Mouse (Mus musculus) heart, embryonic 15.5 days (tissue): ENCODE results near the gene Gm28308. TPM values are rescaled to one million over a fixed set of nuclear protein-coding genes. Genes with fewer than 3 reads are reported as not detected.

ENCODE experiments used
- ATAC-seq: fragments of 200-750 bp; cut with Nextera tagmentation; replicated peaks from 2 replicates; pipeline ENCODE4 v1.8.0; 2017; ENCODE audit warnings: low read depth, moderate TSS enrichment; ENCODE audit not compliant: insufficient number of reproducible peaks, insufficient read depth, low FRiP score
- H3K27ac ChIP-seq: fragments of 300-500 bp; sonication (generic); 2 replicates; pipeline ENCODE4 v1.5.1; 2015; ENCODE audit warnings: mild to moderate bottlenecking, inconsistent platforms
- H3K27me3 ChIP-seq: fragments of 300-500 bp; sonication (generic); 2 replicates; pipeline ENCODE4 v1.6.1; 2015; ENCODE audit warnings: inconsistent platforms
- H3K36me3 ChIP-seq: fragments of 300-500 bp; sonication (generic); 2 replicates; pipeline ENCODE4 v1.6.1; 2015; ENCODE audit warnings: mild to moderate bottlenecking, inconsistent platforms
- H3K4me1 ChIP-seq: fragments of 300-500 bp; sonication (generic); replicated peaks from 2 replicates; pipeline ENCODE4 v1.6.1; 2015; ENCODE audit warnings: inconsistent platforms
- H3K4me2 ChIP-seq: fragments of 300-500 bp; sonication (generic); 2 replicates; pipeline ENCODE4 v1.6.1; 2015; ENCODE audit warnings: inconsistent platforms, mild to moderate bottlenecking, moderate library complexity
- H3K4me3 ChIP-seq: fragments of 300-500 bp; sonication (generic); 2 replicates; pipeline ENCODE4 v1.5.1; 2015; ENCODE audit warnings: mild to moderate bottlenecking, inconsistent platforms
- H3K9ac ChIP-seq: fragments of 300-500 bp; sonication (generic); 2 replicates; pipeline ENCODE4 v1.6.1; 2015; ENCODE audit warnings: mild to moderate bottlenecking, inconsistent platforms
- H3K9me3 ChIP-seq: fragments of 300-500 bp; sonication (generic); replicated peaks from 2 replicates; pipeline ENCODE4 v1.6.1; 2016; ENCODE audit warnings: inconsistent platforms
- WGBS: fragments of 180-500 bp; shearing (Covaris S2); methylation state at CpG from one replicate; pipeline ENCODE4 v1.1.7; 2015; ENCODE audit warnings: mixed read lengths; 5-methylcytosine and 5-hydroxymethylcytosine counted together
- polyA plus RNA-seq: library from polyadenylated mRNA; unstranded; fragments of >200 nt; fragmentation: Nextera tagmentation; extraction: Ambion mirVana; gene quantifications from 2 replicates; pipeline ENCODE4 v1.2.1, GENCODE M21; 2015

The Gm28308 gene
- polyA plus RNA-seq, 1 experiment from 2014 or later: not detected

DNA sequence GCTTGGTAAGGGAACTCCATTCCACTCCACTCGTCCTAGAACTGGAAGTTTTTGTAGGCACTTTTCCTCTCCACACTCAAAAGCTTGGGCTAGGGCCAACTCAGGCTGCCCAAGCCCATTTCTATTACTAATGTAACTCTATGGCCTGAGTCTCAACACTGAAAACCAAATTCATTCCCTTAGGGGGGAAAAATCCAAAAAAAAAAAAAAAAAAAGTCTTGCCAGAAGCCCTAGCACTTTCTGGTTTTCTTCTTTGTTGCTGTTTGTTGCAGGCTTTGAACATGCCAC, 51.1 kb downstream of the Gm28308 start:
- H3K4me3 ChIP-seq: no peak overlapping the region
- H3K36me3 ChIP-seq: no peaks in the 10 kb centered on the region
- H3K9ac ChIP-seq: no peak overlapping the region
- ATAC-seq: no peak
- H3K27ac ChIP-seq: no peak overlapping the region
- H3K4me2 ChIP-seq: peak overlapping the region; percentile 21; the same call in 1 of the 2 replicates
- peaks cover 26% of the 10 kb centered on the region for H3K4me1 ChIP-seq
- H3K9me3 ChIP-seq: no peaks in the 10 kb centered on the region
- H3K27me3 ChIP-seq: peaks cover 98% of the 10 kb centered on the region
- WGBS: 26% methylated on average over 1 of the region's 1 CpGs

GRCm38 (mm10) chr6:52161336-52162092, 51.6 kb downstream of the Gm28308 start:
- Histone ChIP-seq H3K4me3 (peak overlapping the region; percentile 75; the same call in 1 of the 2 replicates), H3K9me3 (no peaks in the 10 kb centered on the region), H3K4me1 (peaks cover 28% of the 10 kb centered on the region), H3K9ac (no peak overlapping the region), H3K27ac (peak overlapping the region; percentile 79; the same call in 1 of the 2 replicates), H3K4me2 (peak overlapping the region; percentile 97), H3K36me3 (no peaks in the 10 kb centered on the region), H3K27me3 (peaks cover 98% of the 10 kb centered on the region)
- no peak for ATAC-seq
- 25% methylated on average over 8 of the region's 8 CpGs for WGBS

- Histone ChIP-seq H3K36me3 (no peaks in the 10 kb centered on the region), H3K27ac (peak overlapping the region; percentile 79), H3K4me3 (peak overlapping the region; percentile 75), H3K9ac (no peak overlapping the region), H3K4me1 (peaks cover 28% of the 10 kb centered on the region), H3K27me3 (peaks cover 98% of the 10 kb centered on the region), H3K4me2 (peak overlapping the region; percentile 97), H3K9me3 (no peaks in the 10 kb centered on the region)
- WGBS: 10% methylated on average over 30 of the region's 30 CpGs
- no peak for ATAC-seq
Observed at GRCm38 (mm10) chr6:52160511-52161335, 52.4 kb downstream of the Gm28308 start.

GRCm38 (mm10) chr6:52159979-52160378, 53.2 kb downstream of the Gm28308 start:
- H3K27me3 ChIP-seq: peaks cover 99% of the 10 kb centered on the region
- no peaks in the 10 kb centered on the region for H3K9me3 ChIP-seq
- H3K9ac ChIP-seq: no peak overlapping the region
- ATAC-seq: no peak
- H3K4me2 ChIP-seq: peak overlapping the region; percentile 97
- H3K4me1 ChIP-seq: peaks cover 28% of the 10 kb centered on the region
- 10% methylated on average over 9 of the region's 9 CpGs for WGBS
- no peaks in the 10 kb centered on the region for H3K36me3 ChIP-seq
- peak overlapping the region; percentile 75 for H3K4me3 ChIP-seq
- H3K27ac ChIP-seq: peak overlapping the region; percentile 79

- Histone ChIP-seq H3K4me1 (peaks cover 24% of the 10 kb centered on the region), H3K4me3 (peak overlapping the region; percentile 75), H3K36me3 (no peaks in the 10 kb centered on the region), H3K9me3 (no peaks in the 10 kb centered on the region), H3K9ac (peak overlapping the region; percentile 58; the same call in 1 of the 2 replicates), H3K27me3 (peaks cover 99% of the 10 kb centered on the region), H3K27ac (peak overlapping the region; percentile 79), H3K4me2 (peak overlapping the region; percentile 97)
- peak; percentile 50; the same call in 1 of the 2 replicates for ATAC-seq
- 12% methylated on average over 12 of the region's 12 CpGs for WGBS
Observed at GRCm38 (mm10) chr6:52159164-52159761, 53.9 kb downstream of the Gm28308 start.

DNA sequence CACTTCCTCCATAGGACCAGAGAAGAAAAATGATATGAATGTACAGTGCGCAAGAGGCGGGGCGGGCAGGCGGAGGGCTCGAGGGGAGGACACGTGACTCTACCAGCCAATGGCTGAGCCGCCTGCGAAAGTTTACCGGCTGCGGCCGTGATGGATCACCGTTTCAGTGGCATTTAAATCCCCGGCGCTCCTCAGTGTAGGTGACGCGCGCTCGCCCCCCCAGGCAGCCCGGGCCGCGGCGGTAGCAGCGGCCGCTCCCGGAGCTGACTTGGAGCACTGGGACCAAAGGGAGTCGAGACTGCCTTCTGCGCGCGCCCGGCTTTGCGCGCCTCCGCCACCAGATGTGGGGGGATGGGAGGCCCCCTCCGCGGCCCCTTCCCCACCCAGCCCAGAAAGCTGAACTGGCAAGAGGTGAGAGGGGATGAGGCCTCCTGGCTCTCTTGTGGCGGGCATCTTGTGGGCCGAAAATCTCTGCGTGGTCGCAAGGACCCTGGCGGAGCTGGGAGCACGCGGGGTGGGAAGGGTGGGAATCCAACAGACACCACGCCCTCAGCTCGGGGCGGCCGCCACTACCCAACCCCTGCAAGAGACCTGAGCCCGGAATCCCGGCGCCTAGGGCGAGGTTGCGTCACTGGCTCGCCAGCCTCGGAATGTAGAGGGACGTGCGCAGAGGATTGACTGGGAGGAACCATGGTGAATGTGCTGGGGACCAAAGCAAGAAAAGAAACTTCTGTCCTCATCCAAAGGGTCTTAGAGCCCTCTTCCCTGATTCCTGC, 54.7 kb downstream of the Gm28308 start, which contains the start of gene Hoxa1:
Hoxa1 (minus strand) TSS at position 42 of the 776 bp plus-strand sequence.
- no peaks in the 10 kb centered on the region for H3K9me3 ChIP-seq
- H3K9ac ChIP-seq: peak within 1 kb of the TSS; percentile 58
- peak; percentile 81 for ATAC-seq
- H3K4me1 ChIP-seq: peaks cover 21% of the 10 kb centered on the region
- H3K27me3 ChIP-seq: peaks cover 99% of the 10 kb centered on the region
- under 1% methylated on average over 53 of the region's 55 CpGs for WGBS
- no peaks in the 10 kb centered on the region for H3K36me3 ChIP-seq
- peak within 1 kb of the TSS; percentile 75 for H3K4me3 ChIP-seq
- peak within 1 kb of the TSS; percentile 79 for H3K27ac ChIP-seq
- peak within 1 kb of the TSS; percentile 97 for H3K4me2 ChIP-seq

- Histone ChIP-seq H3K9me3 (no peaks in the 10 kb centered on the region), H3K27ac (no peak overlapping the region), H3K4me3 (peak overlapping the region; percentile 75), H3K4me1 (peaks cover 19% of the 10 kb centered on the region), H3K4me2 (peak overlapping the region; percentile 97), H3K27me3 (peaks cover 99% of the 10 kb centered on the region), H3K9ac (peak overlapping the region; percentile 16; the same call in 1 of the 2 replicates), H3K36me3 (no peaks in the 10 kb centered on the region)
- WGBS: 1% methylated on average over 32 of the region's 32 CpGs
- ATAC-seq: no peak; the same call in 1 of the 2 replicates
Observed at GRCm38 (mm10) chr6:52157466-52158275, 55.5 kb downstream of the Gm28308 start.

DNA sequence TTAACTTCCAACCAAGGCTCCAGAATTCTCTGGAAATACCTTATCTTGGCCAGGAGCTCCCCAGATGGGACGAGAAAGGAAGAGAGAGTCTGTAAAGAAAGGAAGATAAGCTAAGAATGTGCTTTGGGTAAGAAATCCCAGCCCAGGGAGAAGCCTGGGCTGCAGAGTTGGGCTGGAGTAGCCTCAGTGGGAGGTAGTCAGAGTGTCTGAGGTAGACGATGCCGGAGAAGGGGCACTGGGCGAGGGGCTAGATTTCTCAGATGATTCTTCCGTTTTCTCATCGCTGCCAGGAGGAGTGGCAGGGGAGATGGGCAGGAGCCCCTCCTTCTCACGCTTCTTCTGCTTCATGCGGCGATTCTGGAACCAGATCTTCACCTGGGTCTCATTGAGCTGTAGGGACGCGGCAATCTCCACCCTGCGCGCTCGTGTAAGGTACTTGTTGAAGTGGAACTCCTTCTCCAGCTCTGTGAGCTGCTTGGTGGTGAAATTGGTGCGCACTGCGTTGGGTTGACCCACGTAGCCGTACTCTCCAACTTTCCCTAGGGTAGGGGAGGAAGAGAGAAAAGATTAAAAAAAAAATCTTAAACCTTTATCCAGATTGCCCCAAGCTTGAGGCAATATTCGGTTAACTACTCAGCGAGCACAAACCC, 56.5 kb downstream of the Gm28308 start:
- Histone ChIP-seq H3K4me2 (peak overlapping the region; percentile 97; the same call in 1 of the 2 replicates), H3K9me3 (no peaks in the 10 kb centered on the region), H3K4me3 (peak overlapping the region; percentile 75; the same call in 1 of the 2 replicates), H3K4me1 (peaks cover 19% of the 10 kb centered on the region), H3K27ac (no peak overlapping the region), H3K9ac (no peak overlapping the region), H3K36me3 (no peaks in the 10 kb centered on the region), H3K27me3 (peaks cover 99% of the 10 kb centered on the region)
- ATAC-seq: no peak
- WGBS: 5% methylated on average over 20 of the region's 20 CpGs

GRCm38 (mm10) chr6:52155471-52155870, 57.7 kb downstream of the Gm28308 start:
- H3K27me3 ChIP-seq: peaks cover 99% of the 10 kb centered on the region
- no peak overlapping the region for H3K4me3 ChIP-seq
- no peak overlapping the region for H3K27ac ChIP-seq
- no peaks in the 10 kb centered on the region for H3K9me3 ChIP-seq
- H3K36me3 ChIP-seq: no peaks in the 10 kb centered on the region
- H3K4me1 ChIP-seq: peaks cover 19% of the 10 kb centered on the region
- ATAC-seq: no peak
- H3K9ac ChIP-seq: no peak overlapping the region
- 56% methylated on average over 3 of the region's 3 CpGs for WGBS
- H3K4me2 ChIP-seq: no peak overlapping the region

DNA sequence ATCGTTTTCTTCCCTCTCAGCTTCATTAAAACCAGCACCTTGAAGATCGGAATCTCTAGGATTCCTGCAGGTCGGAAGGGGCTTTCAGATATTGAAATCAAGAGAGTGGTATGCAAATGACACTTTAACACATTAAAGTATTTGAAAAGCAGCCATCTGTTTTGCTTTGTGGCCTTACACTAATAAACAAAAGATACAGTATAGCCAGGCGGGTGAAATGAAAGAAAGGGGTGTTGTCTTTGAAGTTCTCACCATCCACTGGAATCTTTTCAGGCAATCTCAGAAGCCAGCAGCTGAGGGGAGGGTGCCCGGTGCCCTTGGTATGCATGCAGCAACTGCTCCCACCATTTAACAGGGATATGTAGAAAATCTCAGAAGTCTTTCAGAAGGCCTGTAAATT, 59.1 kb downstream of the Gm28308 start:
- H3K4me2 ChIP-seq: no peak overlapping the region
- WGBS: 40% methylated on average over 5 of the region's 5 CpGs

More for the DNA sequence above, 59.1 kb downstream of the Gm28308 start:
- Histone ChIP-seq H3K4me1 (peaks cover 16% of the 10 kb centered on the region), H3K27ac (no peak overlapping the region), H3K27me3 (peaks cover 98% of the 10 kb centered on the region), H3K4me3 (no peak overlapping the region), H3K36me3 (no peaks in the 10 kb centered on the region), H3K9me3 (no peaks in the 10 kb centered on the region), H3K9ac (no peak overlapping the region)
- no peak for ATAC-seq
